Mouse (Mus musculus) embryonic fibroblast, embryonic 13.5 days (primary cell): ENCODE results near the gene Fancg.

ENCODE experiments used
- CTCF ChIP-seq: IDR thresholded peaks from 2 replicates; pipeline ENCODE4 v1.5.1; 2011; ENCODE audit warnings: mild to moderate bottlenecking, control low read depth, low read length, moderate library complexity, borderline replicate concordance; ENCODE audit not compliant: insufficient read depth
- POLR2A ChIP-seq: IDR thresholded peaks from 2 replicates; pipeline ENCODE4 v1.6.1; 2011; ENCODE audit warnings: low read depth, mild to moderate bottlenecking, control low read depth, low read length, moderate library complexity

- TF ChIP-seq CTCF (no peak), POLR2A (peak; percentile 70)
Measured at GRCm38 (mm10) chr4:43031237-43031995, 21.1 kb upstream of the Fancg start, which contains the start of gene Stoml2.
